Mouse (Mus musculus): ENCODE data around the gene Gm14305. TPM values are rescaled to one million over a fixed set of nuclear protein-coding genes. Genes with fewer than 3 reads are reported as not detected.
"Not testable (repeated sequence)": the region's sequence is repeated elsewhere in the genome, so short reads cannot be mapped to it uniquely, and the experiment has no call there.

The Gm14305 gene
- 5.0 and 7.2 TPM in 2 replicates for polyA plus RNA-seq (2012; rRNA removed)

- not testable (repeated sequence) for DNase-seq (ENCODE audit: low read depth)
Observed at GRCm38 (mm10) chr2:176708051-176708450, at the start of gene Gm14305. Gene Gm14305 (plus strand): TSS chr2:176708328.

GRCm38 (mm10) chr2:176670222-176670621, 37.9 kb upstream of the Gm14305 start, which contains the start of gene Zfp973:
Gene Zfp973 (plus strand): TSS chr2:176670522.
- DNase-seq (ENCODE audit: low read depth): not testable (repeated sequence)

Other genes starting within 250 kb of the Gm14305 start
- 7.1 and 12.7 TPM in 2 replicates for gene Gm14434, start 221.5 kb upstream of the Gm14305 start, polyA plus RNA-seq (2012; rRNA removed)
- not detected in 2 replicates for gene Zfp967, start 187.3 kb upstream of the Gm14305 start, polyA plus RNA-seq (2012; rRNA removed)
- 4.8 and 6.4 TPM in 2 replicates for gene Gm14308, start 72.0 kb upstream of the Gm14305 start, polyA plus RNA-seq (2012; rRNA removed)
- gene Zfp973, start 37.8 kb upstream of the Gm14305 start, polyA plus RNA-seq (2012; rRNA removed): 4.5 and 4.8 TPM in 2 replicates
- 5.2 and 7.4 TPM in 2 replicates for gene Gm14295, start 90.3 kb downstream of the Gm14305 start, polyA plus RNA-seq (2012; rRNA removed)
- gene Gm14408, start 122.8 kb downstream of the Gm14305 start, polyA plus RNA-seq (2012; rRNA removed): not detected in 2 replicates
- gene Gm14296, start 219.5 kb downstream of the Gm14305 start, polyA plus RNA-seq (2012; rRNA removed): 2.6 and 2.8 TPM in 2 replicates